Mouse (Mus musculus) lung, postnatal 4 days (tissue): Measurements from ENCODE around the gene Olfr282.
"Not testable (repeated sequence)": the region's sequence is repeated elsewhere in the genome, so short reads cannot be mapped to it uniquely, and the experiment has no call there.

Experiments used
- DNase-seq, 2 experiments: peaks; one replicate each; pipeline ENCODE4 v3.0.0; 2021

The Olfr282 gene

GRCm38 (mm10) chr15:98430925-98431324 is at the start of gene Olfr282:
Olfr282 (plus strand) TSS chr15:98431225.
- DNase-seq, result not testable (repeated sequence)

GRCm38 (mm10) chr15:98387621-98388020 is 43.4 kb upstream of the Olfr282 start:
- no peak for DNase-seq

- DNase-seq, result peak; percentile 71 to 77
These were observed 41.2 kb upstream of the Olfr282 start for GRCm38 (mm10) chr15:98389796-98390195.

GRCm38 (mm10) chr15:98391081-98391902 is 39.7 kb upstream of the Olfr282 start:
- peak in 1 of 2 experiments; percentile 25 for DNase-seq

- peak; percentile 8 to 46 for DNase-seq
These were observed 39.2 kb upstream of the Olfr282 start for GRCm38 (mm10) chr15:98391903-98392187.

GRCm38 (mm10) chr15:98397136-98397535 is 33.9 kb upstream of the Olfr282 start:
- no peak for DNase-seq

GRCm38 (mm10) chr15:98402356-98402755 is 28.7 kb upstream of the Olfr282 start:
- DNase-seq, result no peak

GRCm38 (mm10) chr15:98408406-98409060 is 22.5 kb upstream of the Olfr282 start:
- peak in 1 of 2 experiments; percentile 46 for DNase-seq

- no peak for DNase-seq
These were observed 21.4 kb upstream of the Olfr282 start for GRCm38 (mm10) chr15:98409635-98410034.

GRCm38 (mm10) chr15:98410249-98410648 is 20.8 kb upstream of the Olfr282 start:
- DNase-seq, result no peak

- no peak for DNase-seq
These were observed 15.0 kb upstream of the Olfr282 start for GRCm38 (mm10) chr15:98415996-98416395.

GRCm38 (mm10) chr15:98416802-98417201 is 14.2 kb upstream of the Olfr282 start:
- not testable (repeated sequence) for DNase-seq

GRCm38 (mm10) chr15:98417285-98417684 is 13.7 kb upstream of the Olfr282 start:
- DNase-seq, result not testable (repeated sequence)

GRCm38 (mm10) chr15:98418096-98418495 is 12.9 kb upstream of the Olfr282 start:
- peak in 1 of 2 experiments; percentile 49 for DNase-seq

- peak in 1 of 2 experiments; percentile 49 for DNase-seq
These were observed 10.1 kb upstream of the Olfr282 start for GRCm38 (mm10) chr15:98420897-98421296.

- no peak for DNase-seq
These were observed 6.7 kb upstream of the Olfr282 start for GRCm38 (mm10) chr15:98424326-98424725.

- DNase-seq, result no peak
These were observed 6.3 kb upstream of the Olfr282 start for GRCm38 (mm10) chr15:98424753-98425152.

GRCm38 (mm10) chr15:98425188-98425587 is 5.8 kb upstream of the Olfr282 start:
- DNase-seq, result no peak

GRCm38 (mm10) chr15:98444561-98444960 is 13.5 kb downstream of the Olfr282 start:
- no peak for DNase-seq

GRCm38 (mm10) chr15:98448521-98448920 is 17.5 kb downstream of the Olfr282 start:
- DNase-seq, result peak; percentile 19 to 44

- DNase-seq, result no peak
These were observed 21.3 kb downstream of the Olfr282 start, which contains the start of gene Olfr281 for GRCm38 (mm10) chr15:98452288-98452687. Olfr281 (plus strand) TSS chr15:98452588.

- no peak for DNase-seq
These were observed 38.6 kb downstream of the Olfr282 start, which contains the start of gene OR5BS1P for GRCm38 (mm10) chr15:98469596-98469995. OR5BS1P (plus strand) TSS chr15:98469896.

- DNase-seq, result no peak
These were observed 40.5 kb downstream of the Olfr282 start for GRCm38 (mm10) chr15:98471539-98471938.

- DNase-seq, result no peak
These were observed 43.9 kb downstream of the Olfr282 start for GRCm38 (mm10) chr15:98474958-98475357.
